Comparison of ENCODE assay signal across 36 mouse cellular contexts in the genomic region with DNA sequence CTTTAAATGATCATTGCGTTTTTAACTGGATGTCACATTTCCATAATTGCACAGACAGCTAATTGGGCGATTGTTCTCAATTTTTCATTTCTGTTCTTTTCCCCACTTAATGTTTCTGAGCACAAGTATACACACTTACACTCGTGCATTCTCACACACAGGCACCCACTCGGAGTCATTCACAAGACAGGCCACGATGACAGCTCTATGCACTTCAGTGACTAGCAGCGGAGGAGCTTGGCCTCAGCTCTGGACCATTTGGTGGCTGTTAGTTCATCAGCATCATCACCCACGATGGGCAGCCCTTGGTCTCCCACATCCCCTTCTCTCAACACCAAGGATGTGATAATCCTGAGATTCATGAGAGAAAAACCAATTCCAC. TPM values are rescaled to one million over a fixed set of nuclear protein-coding genes. Genes with fewer than 3 reads are reported as not detected.
A peak's percentile ranks its signal among the peaks of the same experiment; 100 is the strongest.
DNase-seq lines count a peak whose midpoint lies in the region; ATAC-seq and TF ChIP-seq lines count a peak whose summit lies in the region.
"Had no signal": no experiment of that assay in that cellular context is flagged by ENCODE, and none has a peak within 500 bp of the region (broad histone marks: within the 10 kb centered on the region; RNA-seq: fewer than 3 reads in every experiment).

No protein-coding gene starts in this region.

- ATAC-seq in midbrain, embryonic 12.5 days (ENCODE audit: low FRiP score, low read depth), result peak; percentile 73
- no peak for ATAC-seq in midbrain, embryonic 14.5 days (ENCODE audit: low FRiP score, low TSS enrichment)
- peak; percentile 73 for ATAC-seq in forebrain, embryonic 12.5 days (ENCODE audit: low FRiP score)
- peak; percentile 60 for ATAC-seq in forebrain, postnatal 0 days
- ATAC-seq: CD4-positive, CD25-positive, alpha-beta regulatory T cell, adult 4 months; liver, postnatal 0 days had no signal

- peaks cover 26% of the 10 kb centered on the region for H3K4me1 ChIP-seq in midbrain, embryonic 12.5 days
- peaks cover 14% of the 10 kb centered on the region for H3K4me1 ChIP-seq in midbrain, embryonic 14.5 days (ENCODE audit: control insufficient read depth, insufficient read depth, low read length)
- H3K4me1 ChIP-seq in forebrain, embryonic 10.5 days, result peaks cover 32% of the 10 kb centered on the region
- H3K4me1 ChIP-seq in forebrain, embryonic 12.5 days, result peaks cover 24% of the 10 kb centered on the region
- peaks cover 16% of the 10 kb centered on the region for H3K4me1 ChIP-seq in forebrain, postnatal 0 days (ENCODE audit: insufficient read depth)
- H3K4me1 ChIP-seq: kidney, embryonic 15.5 days; limb, embryonic 13.5 days had no signal

- peaks cover 6% of the 10 kb centered on the region; the same call in 1 of the 2 replicates for H3K27me3 ChIP-seq in midbrain, embryonic 12.5 days
- H3K27me3 ChIP-seq in midbrain, embryonic 14.5 days (ENCODE audit: control insufficient read depth, insufficient read depth, low read length), result no peaks in the 10 kb centered on the region
- H3K27me3 ChIP-seq in forebrain, embryonic 10.5 days (ENCODE audit: poor library complexity, severe bottlenecking), result peaks cover 46% of the 10 kb centered on the region
- peaks cover 26% of the 10 kb centered on the region; the same call in 1 of the 2 replicates for H3K27me3 ChIP-seq in forebrain, embryonic 12.5 days
- H3K27me3 ChIP-seq in forebrain, postnatal 0 days (ENCODE audit: insufficient read depth, low read length), result no peaks in the 10 kb centered on the region
- H3K27me3 ChIP-seq: kidney, embryonic 15.5 days; limb, embryonic 13.5 days had no signal

- no peak overlapping the region for H3K4me2 ChIP-seq in midbrain, embryonic 12.5 days (replicated peaks)
- no peak overlapping the region for H3K4me2 ChIP-seq in midbrain, embryonic 14.5 days (ENCODE audit: low read length)
- H3K4me2 ChIP-seq in forebrain, embryonic 12.5 days, result no peak overlapping the region
- no peak overlapping the region for H3K4me2 ChIP-seq in forebrain, postnatal 0 days (ENCODE audit: low read depth)
- H3K4me2 ChIP-seq: heart, embryonic 11.5 days; kidney, embryonic 15.5 days; limb, embryonic 13.5 days; liver, embryonic 11.5 days had no signal

- no peak overlapping the region for H3K9ac ChIP-seq in midbrain, embryonic 12.5 days (replicated peaks)
- no peak overlapping the region for H3K9ac ChIP-seq in midbrain, embryonic 14.5 days (replicated peaks; ENCODE audit: low read length)
- H3K9ac ChIP-seq in forebrain, embryonic 12.5 days, result no peak overlapping the region
- H3K9ac ChIP-seq in forebrain, postnatal 0 days, result no peak overlapping the region
- H3K9ac ChIP-seq: kidney, embryonic 15.5 days; limb, embryonic 13.5 days; liver, postnatal 0 days had no signal

- no peak for DNase-seq in midbrain, embryonic 14.5 days
- no peak for DNase-seq in forebrain, embryonic 10.5 days (ENCODE audit: extremely low spot score, low spot score)
- no peak for DNase-seq in forebrain, postnatal 0 days
- no peak for DNase-seq in spleen, postnatal 14 days (ENCODE audit: low spot score in 2 of 2)
- DNase-seq in kidney, postnatal 25 days, result no peak
- DNase-seq: adrenal gland, postnatal 14 days; cerebellum, adult 11 months; cerebellum, adult 9-11 months; gastrocnemius, postnatal 25 days; heart, adult 18-20 months; heart, postnatal 4 days; kidney, adult 18-20 months; kidney, postnatal 36 days; liver, postnatal 0 days; lung, postnatal 36 days; right cerebral cortex, adult 18-20 months; spleen, adult 18-20 months; thymus, adult 18-20 months; thymus, postnatal 25 days had no signal

- 39% methylated on average over 7 of the region's 7 CpGs for WGBS in midbrain, embryonic 12.5 days
- 26% methylated on average over 7 of the region's 7 CpGs for WGBS in midbrain, embryonic 14.5 days
- 35% methylated on average over 7 of the region's 7 CpGs for WGBS in forebrain, embryonic 10.5 days
- whole genome bisulfite sequencing in forebrain, embryonic 12.5 days, result 14% methylated on average over 7 of the region's 7 CpGs
- 10% methylated on average over 7 of the region's 7 CpGs for WGBS in forebrain, postnatal 0 days

- no peaks in the 10 kb centered on the region for H3K36me3 ChIP-seq in midbrain, embryonic 12.5 days
- H3K36me3 ChIP-seq in midbrain, embryonic 14.5 days (ENCODE audit: control insufficient read depth, insufficient read depth, low read length), result no peaks in the 10 kb centered on the region
- no peaks in the 10 kb centered on the region for H3K36me3 ChIP-seq in forebrain, embryonic 10.5 days (replicated peaks)
- no peaks in the 10 kb centered on the region for H3K36me3 ChIP-seq in forebrain, embryonic 12.5 days (replicated peaks)
- no peaks in the 10 kb centered on the region for H3K36me3 ChIP-seq in forebrain, postnatal 0 days (ENCODE audit: insufficient read depth)
- H3K36me3 ChIP-seq: kidney, embryonic 15.5 days; limb, embryonic 13.5 days had no signal

- H3K9me3 ChIP-seq in midbrain, embryonic 12.5 days, result no peaks in the 10 kb centered on the region
- H3K9me3 ChIP-seq in midbrain, embryonic 14.5 days (ENCODE audit: control insufficient read depth, low read length), result no peaks in the 10 kb centered on the region
- H3K9me3 ChIP-seq in forebrain, embryonic 10.5 days, result peaks cover under 1% of the 10 kb centered on the region; the same call in 1 of the 2 replicates
- no peaks in the 10 kb centered on the region for H3K9me3 ChIP-seq in forebrain, embryonic 12.5 days
- no peaks in the 10 kb centered on the region for H3K9me3 ChIP-seq in forebrain, postnatal 0 days (ENCODE audit: low read length)
- H3K9me3 ChIP-seq: kidney, embryonic 15.5 days; limb, embryonic 13.5 days had no signal

- H3K4me3 ChIP-seq in midbrain, embryonic 12.5 days, result no peak overlapping the region
- no peak overlapping the region for H3K4me3 ChIP-seq in midbrain, embryonic 14.5 days (replicated peaks; ENCODE audit: low read depth, low read length)
- H3K4me3 ChIP-seq in forebrain, embryonic 10.5 days, result peak overlapping the region; percentile 11; the same call in 1 of the 2 replicates
- H3K4me3 ChIP-seq in forebrain, embryonic 12.5 days (replicated peaks), result no peak overlapping the region
- H3K4me3 ChIP-seq in forebrain, postnatal 0 days (ENCODE audit: low read depth, low read length), result no peak overlapping the region
- H3K4me3 ChIP-seq: erythroblast, embryonic 14.5 days; kidney, embryonic 15.5 days; layer of hippocampus, adult 2 months; limb, embryonic 13.5 days had no signal

- TF ChIP-seq CTCF in forebrain, postnatal 0 days (IDR thresholded peaks at IDR 0.05; ENCODE audit: low read depth), result no peak

- no peak overlapping the region for H3K27ac ChIP-seq in midbrain, embryonic 12.5 days (replicated peaks)
- no peak overlapping the region; the same call in 1 of the 2 replicates for H3K27ac ChIP-seq in midbrain, embryonic 14.5 days (replicated peaks; ENCODE audit: low read depth, low read length)
- H3K27ac ChIP-seq in forebrain, embryonic 10.5 days, result peak overlapping the region; percentile 26; the same call in 1 of the 2 replicates
- peak overlapping the region; percentile 63 for H3K27ac ChIP-seq in forebrain, embryonic 12.5 days
- 0 out of 2 replicates have a peak overlapping the region, but pooled peaks have one; percentile 15 for H3K27ac ChIP-seq in forebrain, postnatal 0 days (ENCODE audit: low read depth, low read length)
- H3K27ac ChIP-seq: kidney, embryonic 15.5 days; layer of hippocampus, adult 2 months; limb, embryonic 13.5 days; stomach, postnatal 0 days had no signal

RNA-seq across cellular contexts. Expression of a gene that starts 38.0 kb away (rescaled TPM):
- polyA plus RNA-seq in midbrain, embryonic 12.5 days (2016; fragmentation: Nextera tagmentation; extraction: Ambion mirVana), result 155 and 165 TPM in 2 replicates
- polyA plus RNA-seq in midbrain, embryonic 14.5 days (2014; fragmentation: Nextera tagmentation; extraction: Ambion mirVana), result 84.0 and 146 TPM in 2 replicates
- polyA plus RNA-seq in forebrain, embryonic 10.5 days (2016; fragmentation: Nextera tagmentation; extraction: Ambion mirVana), result 157 TPM in 2 replicates
- 157 and 159 TPM in 2 replicates for polyA plus RNA-seq in forebrain, embryonic 12.5 days (2016; fragmentation: Nextera tagmentation; extraction: Ambion mirVana)
- 96.3 and 116 TPM in 2 replicates for total RNA-seq in forebrain, postnatal 0 days (2014; rRNA removed)
- polyA plus RNA-seq in forebrain, postnatal 0 days (2015; fragmentation: Nextera tagmentation; extraction: Ambion mirVana), result 109 TPM in 2 replicates

RNA-seq across cellular contexts. Expression of a gene that starts 39.6 kb away (rescaled TPM):
- polyA plus RNA-seq in midbrain, embryonic 12.5 days (2016; fragmentation: Nextera tagmentation; extraction: Ambion mirVana), result 0.32 TPM in 1 of 2 replicates, not detected in the other
- not detected in 2 replicates for polyA plus RNA-seq in midbrain, embryonic 14.5 days (2014; fragmentation: Nextera tagmentation; extraction: Ambion mirVana)
- polyA plus RNA-seq in forebrain, embryonic 10.5 days (2016; fragmentation: Nextera tagmentation; extraction: Ambion mirVana), result 0.22 TPM in 1 of 2 replicates, not detected in the other
- polyA plus RNA-seq in forebrain, embryonic 12.5 days (2016; fragmentation: Nextera tagmentation; extraction: Ambion mirVana), result not detected in 2 replicates
- 0.76 TPM in 1 of 2 replicates, not detected in the other for total RNA-seq in forebrain, postnatal 0 days (2014; rRNA removed)
- polyA plus RNA-seq in forebrain, postnatal 0 days (2015; fragmentation: Nextera tagmentation; extraction: Ambion mirVana), result 0.48 and 0.67 TPM in 2 replicates
- total RNA-seq: adrenal gland, postnatal 14 days; common myeloid progenitor, adult 5-6 weeks; gastrocnemius, adult 18-20 months; gastrocnemius, postnatal 25 days; heart, adult 18-20 months; heart, postnatal 4 days; layer of hippocampus, adult 2 months; layer of hippocampus, postnatal 25 days; left cerebral cortex, adult 8-10 months; left cerebral cortex, postnatal 36 days; megakaryocyte, adult 5-6 weeks; monocyte, adult 5-6 weeks had no signal
- polyA plus RNA-seq: CD4-positive, CD25-positive, alpha-beta regulatory T cell, adult 4 months; erythroblast, embryonic 14.5 days; limb, embryonic 13.5 days had no signal

Comparison
In these comparisons a context has a peak if more than half of its experiments do, and no peak if none do; other contexts are left out.
1. H3K27ac ChIP-seq: peak in forebrain, embryonic 10.5 days (single experiment), forebrain, embryonic 12.5 days (single experiment) and forebrain, postnatal 0 days (single experiment); none in midbrain, embryonic 12.5 days (single experiment) and midbrain, embryonic 14.5 days (single experiment).